Mouse (Mus musculus): ENCODE data around the gene Ebf1.

Ebf1 gene

GRCm38 (mm10) chr11:45012081-45012480 is 395.0 kb downstream of the Ebf1 start:
- DNase-seq (ENCODE audit: low spot score in 2 of 2) = no peak

DNA sequence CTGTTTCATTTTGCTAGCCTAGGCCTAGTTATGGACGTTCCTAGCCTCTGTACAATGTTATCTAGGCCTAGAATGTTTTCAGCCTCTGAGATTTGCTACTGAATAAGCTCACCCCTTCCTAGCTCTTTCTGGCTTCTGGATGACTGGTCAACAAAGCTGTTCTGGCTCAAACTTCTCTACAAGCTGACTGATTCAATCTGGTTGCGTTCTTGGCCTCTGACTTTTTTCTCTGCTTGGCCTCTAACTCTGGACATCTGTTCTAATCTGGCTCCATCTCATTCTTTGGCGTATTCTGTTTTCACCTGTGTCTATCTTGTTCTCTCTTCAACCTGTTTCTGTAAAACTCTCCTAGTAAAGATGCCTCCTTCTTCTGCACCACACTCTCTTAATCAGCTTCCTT is 400.4 kb downstream of the Ebf1 start:
- DNase-seq (ENCODE audit: low spot score in 2 of 2) = no peak

DNA sequence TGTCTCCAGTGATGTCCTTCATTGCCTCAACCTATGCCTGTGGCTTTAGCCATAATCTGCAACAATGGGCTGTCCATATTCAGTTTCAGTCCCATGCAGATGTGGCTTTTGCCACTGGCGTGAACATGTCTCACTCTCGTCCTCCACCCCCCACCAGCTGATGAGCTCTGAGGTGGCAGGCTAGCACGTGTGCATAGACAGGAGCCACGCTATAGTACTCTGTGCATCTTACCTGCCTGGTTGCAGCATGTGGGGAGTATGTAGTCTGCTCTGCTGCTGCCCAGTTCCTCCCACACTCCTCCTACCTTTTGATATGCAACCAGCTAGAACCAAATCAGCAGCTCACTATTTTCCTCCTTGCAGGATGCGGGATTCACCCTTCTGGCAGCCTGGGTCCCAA is 408.9 kb downstream of the Ebf1 start:
- no peak for DNase-seq (ENCODE audit: low spot score in 2 of 2)

DNA sequence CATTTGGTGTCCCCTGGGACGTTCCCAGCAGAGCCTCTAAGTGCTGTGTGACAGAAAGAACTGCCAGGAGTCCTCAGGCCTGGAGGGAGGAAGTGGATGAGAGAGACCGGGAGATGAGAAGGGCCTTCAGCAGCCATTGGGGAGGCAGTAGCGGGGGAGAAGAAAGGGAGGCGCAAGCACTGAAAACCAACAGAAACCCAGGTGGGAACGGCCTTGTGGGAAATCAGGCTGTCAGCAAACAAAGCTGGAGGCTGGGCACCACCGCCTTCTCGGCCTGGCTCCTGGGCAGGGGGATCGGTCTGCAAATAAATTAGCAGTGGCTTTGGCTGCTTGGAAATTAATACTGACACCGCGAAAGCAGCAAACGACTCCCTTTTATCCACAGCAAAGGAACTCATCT is 409.6 kb downstream of the Ebf1 start:
- no peak for DNase-seq (ENCODE audit: low spot score in 2 of 2)

DNA sequence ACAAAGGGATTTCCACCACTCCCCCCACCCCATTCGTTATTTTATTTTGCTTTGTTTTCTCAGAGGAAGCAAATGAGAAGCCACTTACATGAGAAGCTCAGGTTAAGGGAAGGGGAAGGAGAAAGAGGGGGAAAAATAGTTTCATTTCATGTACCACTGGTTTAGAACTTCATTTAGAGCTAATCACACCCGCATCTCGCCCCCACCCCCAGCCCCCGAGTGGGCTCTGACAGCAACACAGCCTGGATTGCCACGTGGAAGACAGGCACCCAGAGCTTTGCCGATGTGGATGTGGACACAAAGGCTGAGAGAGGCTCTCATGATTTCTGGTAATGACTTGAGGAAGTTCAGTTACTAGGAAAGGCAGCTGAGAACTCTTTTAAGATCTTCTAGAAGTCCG is 410.0 kb downstream of the Ebf1 start:
- no peak for DNase-seq (ENCODE audit: low spot score in 2 of 2)

- no peak for DNase-seq (ENCODE audit: low spot score in 2 of 2)
Observed at GRCm38 (mm10) chr11:45055744-45056610, 438.9 kb downstream of the Ebf1 start.
